Mouse (Mus musculus) intestine, embryonic 14.5 days (tissue): ENCODE results near the gene Mitf. TPM values are rescaled to one million over a fixed set of nuclear protein-coding genes. Genes with fewer than 3 reads are reported as not detected.

Experiments used
- ATAC-seq: fragments of 200-750 bp; cut with Nextera tagmentation; replicated peaks from 2 replicates; pipeline ENCODE4 v1.8.0; 2017; ENCODE audit warnings: low read depth, moderate number of reproducible peaks, moderate TSS enrichment, moderate library complexity; ENCODE audit not compliant: low FRiP score, low TSS enrichment
- DNase-seq: peaks from one replicate; pipeline ENCODE4 v3.0.0-alpha.2; 2018; ENCODE audit warnings: low spot score
- H3K27ac ChIP-seq: fragments of 300-500 bp; sonication (generic); 2 replicates; pipeline ENCODE4 v1.5.1; 2014; ENCODE audit warnings: low read depth, mild to moderate bottlenecking, control low read depth
- H3K27me3 ChIP-seq: fragments of 300-500 bp; sonication (generic); replicated peaks from 2 replicates; pipeline ENCODE4 v1.6.1; 2014; ENCODE audit warnings: low read length, control low read depth; ENCODE audit not compliant: control insufficient read depth, insufficient read depth
- H3K36me3 ChIP-seq: fragments of 300-500 bp; sonication (generic); 2 replicates; pipeline ENCODE4 v1.6.1; 2014; ENCODE audit warnings: low read length, control low read depth; ENCODE audit not compliant: control insufficient read depth, insufficient read depth
- H3K4me1 ChIP-seq: fragments of 300-500 bp; sonication (generic); replicated peaks from 2 replicates; pipeline ENCODE4 v1.6.1; 2014; ENCODE audit warnings: low read length, control low read depth, mixed read lengths; ENCODE audit not compliant: control insufficient read depth, insufficient read depth
- H3K4me2 ChIP-seq: fragments of 300-500 bp; sonication (generic); 2 replicates; pipeline ENCODE4 v1.6.1; 2014; ENCODE audit warnings: low read length
- H3K4me3 ChIP-seq: fragments of 300-500 bp; sonication (generic); 2 replicates; pipeline ENCODE4 v1.5.1; 2014; ENCODE audit warnings: low read depth, low read length, control low read depth, mixed read lengths
- H3K9ac ChIP-seq: fragments of 300-500 bp; sonication (generic); 2 replicates; pipeline ENCODE4 v1.6.1; 2014; ENCODE audit warnings: mild to moderate bottlenecking, low read length
- H3K9me3 ChIP-seq: fragments of 300-500 bp; sonication (generic); 2 replicates; pipeline ENCODE4 v1.6.1; 2016; ENCODE audit warnings: low read length, control low read depth; ENCODE audit not compliant: control insufficient read depth
- WGBS: fragments of 180-500 bp; shearing (Covaris S2); extraction: QIAGEN DNeasy Blood & Tissue Kit; methylation state at CpG from one replicate; pipeline ENCODE4 v1.1.7; 2014; 5-methylcytosine and 5-hydroxymethylcytosine counted together
- polyA plus RNA-seq: library from polyadenylated mRNA; unstranded; fragments of >200 nt; fragmentation: Nextera tagmentation; extraction: Ambion mirVana; gene quantifications from 2 replicates; pipeline ENCODE4 v1.2.1, GENCODE M21; 2014

The Mitf gene
- polyA plus RNA-seq, 1 experiment from 2014 or later = 1.3 TPM

DNA sequence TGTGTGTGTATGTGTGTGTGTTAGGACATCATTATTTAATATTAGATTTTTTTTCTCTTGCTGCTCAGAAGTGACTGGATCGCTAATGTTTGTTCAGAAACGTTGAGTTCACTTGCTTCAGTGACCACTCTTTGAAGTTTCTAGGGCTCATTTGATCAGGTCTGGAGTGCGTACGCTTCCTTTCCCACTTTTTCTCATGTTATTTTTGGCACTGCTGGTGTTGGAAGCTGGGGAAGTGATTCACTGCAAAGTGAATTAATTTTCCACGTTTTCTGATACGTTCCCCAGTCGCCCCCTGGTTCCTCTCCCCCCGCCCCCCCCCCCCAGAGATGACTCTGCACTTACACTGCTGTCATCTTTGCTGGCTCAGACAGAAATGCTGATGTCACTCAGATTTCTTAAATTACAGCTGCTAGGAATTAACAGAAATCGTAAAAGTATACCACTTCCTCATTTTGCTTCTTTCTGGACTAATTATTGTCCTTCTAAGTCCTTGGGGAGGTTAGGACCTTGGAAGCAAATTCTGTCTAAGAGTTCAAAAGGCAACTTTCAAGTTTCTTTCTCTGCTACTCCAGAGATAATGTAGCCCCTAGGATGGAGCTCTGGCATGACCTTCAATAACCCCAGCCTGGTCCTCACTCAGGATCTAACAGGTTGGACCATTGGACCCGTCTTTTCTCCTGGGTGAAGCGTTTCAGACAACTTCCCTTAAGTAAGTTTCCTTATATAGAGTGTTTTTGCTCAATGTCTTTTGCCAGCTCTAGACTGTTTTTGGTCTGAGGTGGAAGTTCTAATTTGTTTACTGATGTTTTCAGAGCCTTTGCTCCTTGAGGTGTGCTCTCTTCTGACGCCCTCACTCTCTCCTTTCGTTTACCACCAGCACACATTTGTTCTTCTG lies 22.2 kb downstream of the Mitf start:
- no peaks in the 10 kb centered on the region for H3K27me3 ChIP-seq
- DNase-seq = no peak
- no peaks in the 10 kb centered on the region for H3K9me3 ChIP-seq
- H3K36me3 ChIP-seq = no peaks in the 10 kb centered on the region
- H3K4me3 ChIP-seq = no peak overlapping the region
- no peak overlapping the region for H3K9ac ChIP-seq
- no peaks in the 10 kb centered on the region for H3K4me1 ChIP-seq
- WGBS = 64% methylated on average over 13 of the region's 13 CpGs
- no peak for ATAC-seq
- no peak overlapping the region for H3K27ac ChIP-seq
- H3K4me2 ChIP-seq = no peak overlapping the region

DNA sequence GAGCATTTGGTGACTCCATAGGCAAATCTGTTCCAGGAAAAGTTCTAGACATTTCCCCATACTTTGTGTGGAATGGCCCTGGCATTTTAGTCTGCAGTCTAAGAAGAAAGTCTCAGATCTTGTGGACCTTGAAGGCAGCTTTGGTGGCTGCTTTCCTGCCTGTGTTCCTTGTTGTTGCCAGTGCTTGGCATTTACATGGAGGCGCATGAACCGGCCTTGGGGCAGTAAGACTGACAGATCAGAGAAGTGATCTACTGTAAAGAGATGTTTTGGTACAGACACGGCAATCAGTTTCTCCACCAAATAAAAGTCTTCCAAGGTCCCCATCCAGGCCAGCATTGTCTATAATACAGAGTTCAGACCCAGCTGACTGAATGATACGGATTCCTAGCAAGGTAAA lies 25.6 kb downstream of the Mitf start:
- Histone ChIP-seq H3K4me2 (no peak overlapping the region), H3K4me1 (no peaks in the 10 kb centered on the region), H3K4me3 (no peak overlapping the region), H3K27ac (no peak overlapping the region), H3K36me3 (no peaks in the 10 kb centered on the region), H3K9me3 (no peaks in the 10 kb centered on the region), H3K27me3 (no peaks in the 10 kb centered on the region), H3K9ac (no peak overlapping the region)
- DNase-seq = no peak
- ATAC-seq = no peak
- WGBS = 93% methylated on average over 4 of the region's 4 CpGs

DNA sequence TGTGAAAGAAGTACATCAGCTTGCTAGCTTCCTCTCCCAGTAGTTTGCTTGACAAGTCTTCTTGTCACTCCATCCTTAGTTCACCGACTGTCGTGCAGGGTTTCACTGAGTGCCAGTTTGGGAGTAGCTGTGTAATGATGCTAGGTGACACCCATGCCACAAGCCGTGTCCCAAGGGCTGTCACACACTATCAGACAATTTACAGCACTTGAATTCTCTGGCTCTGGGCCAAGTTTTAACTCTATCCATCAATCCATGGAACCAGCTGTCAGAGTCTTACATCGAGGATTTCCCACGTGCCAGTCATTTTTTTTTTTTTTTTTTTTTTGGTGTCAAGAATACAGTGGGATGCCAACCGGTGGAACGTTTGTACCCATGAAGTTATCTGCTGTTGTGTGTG lies 29.3 kb downstream of the Mitf start:
- WGBS = 78% methylated on average over 7 of the region's 7 CpGs
- Histone ChIP-seq H3K36me3 (no peaks in the 10 kb centered on the region), H3K27me3 (no peaks in the 10 kb centered on the region), H3K27ac (no peak overlapping the region), H3K9me3 (no peaks in the 10 kb centered on the region), H3K9ac (no peak overlapping the region), H3K4me3 (no peak overlapping the region), H3K4me1 (no peaks in the 10 kb centered on the region), H3K4me2 (no peak overlapping the region)
- DNase-seq (no peak), ATAC-seq (no peak)

DNA sequence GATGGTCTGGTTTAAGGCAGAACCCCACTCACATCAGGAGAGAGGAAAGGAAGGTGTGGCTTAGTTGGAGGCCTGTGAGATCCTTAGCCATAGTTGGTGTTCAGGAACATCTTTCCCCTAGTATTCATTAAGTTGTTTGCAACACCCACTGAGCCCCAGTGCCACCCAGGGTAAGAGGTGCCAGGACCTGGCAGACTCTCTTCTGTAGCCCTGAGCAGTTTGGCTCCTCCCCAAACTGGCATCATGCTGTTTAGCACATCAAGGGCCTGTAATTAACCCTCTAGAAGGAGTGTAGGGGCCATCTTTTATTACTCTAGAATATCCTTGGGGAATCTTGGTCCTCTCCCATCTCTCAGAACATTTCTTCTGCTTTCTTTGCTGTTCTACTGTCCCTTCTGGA lies 30.9 kb downstream of the Mitf start:
- Histone ChIP-seq H3K27me3 (no peaks in the 10 kb centered on the region), H3K9me3 (no peaks in the 10 kb centered on the region), H3K4me2 (no peak overlapping the region), H3K27ac (no peak overlapping the region), H3K4me1 (no peaks in the 10 kb centered on the region), H3K4me3 (no peak overlapping the region), H3K36me3 (no peaks in the 10 kb centered on the region), H3K9ac (no peak overlapping the region)
- DNase-seq (no peak), ATAC-seq (no peak)

DNA sequence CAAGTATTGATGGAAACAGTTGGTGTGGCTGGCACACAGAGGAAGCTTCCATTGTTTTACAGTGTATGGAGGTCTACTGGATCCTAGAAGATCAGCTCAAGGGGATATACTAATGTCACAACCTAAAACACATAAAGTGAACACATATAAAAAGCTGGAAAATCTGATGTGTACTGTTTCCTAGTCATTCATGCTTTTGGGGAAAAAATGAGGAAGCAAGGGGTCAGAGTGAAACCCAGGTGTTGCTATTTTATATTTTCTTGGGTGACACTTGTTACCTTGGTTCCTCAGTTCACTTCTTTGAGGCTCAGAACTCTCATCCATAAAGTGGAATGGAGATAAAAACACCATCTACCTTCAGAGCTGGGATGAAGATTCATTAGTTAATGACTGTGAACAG lies 32.7 kb downstream of the Mitf start:
- Histone ChIP-seq H3K27me3 (no peaks in the 10 kb centered on the region), H3K36me3 (no peaks in the 10 kb centered on the region), H3K4me1 (no peaks in the 10 kb centered on the region), H3K9me3 (no peaks in the 10 kb centered on the region), H3K27ac (no peak overlapping the region), H3K9ac (no peak overlapping the region), H3K4me3 (no peak overlapping the region), H3K4me2 (no peak overlapping the region)
- ATAC-seq = no peak
- DNase-seq = no peak

DNA sequence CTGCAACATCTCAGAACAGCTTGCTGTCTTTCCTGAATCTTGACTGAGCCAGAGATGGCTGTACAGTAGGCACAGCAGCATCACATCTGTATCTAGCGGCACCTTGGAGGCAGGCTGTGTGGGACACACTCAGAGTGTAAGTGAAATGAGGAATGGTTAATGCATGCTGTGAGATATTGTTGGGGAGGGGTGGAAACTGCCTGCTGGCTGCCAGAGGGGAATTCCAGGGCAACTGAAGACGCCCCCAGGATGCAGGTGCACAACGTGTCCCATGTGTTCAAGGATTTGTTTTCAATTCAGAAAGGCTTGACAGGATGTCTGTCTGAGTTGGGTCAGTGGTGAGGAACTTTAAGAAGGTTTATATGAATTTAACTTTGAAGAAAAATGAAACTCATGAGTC lies 37.3 kb downstream of the Mitf start:
- Histone ChIP-seq H3K36me3 (no peaks in the 10 kb centered on the region), H3K9me3 (no peaks in the 10 kb centered on the region), H3K9ac (no peak overlapping the region), H3K4me3 (no peak overlapping the region), H3K4me2 (no peak overlapping the region), H3K27me3 (no peaks in the 10 kb centered on the region), H3K27ac (no peak overlapping the region), H3K4me1 (no peaks in the 10 kb centered on the region)
- DNase-seq (no peak), ATAC-seq (no peak)
- 78% methylated on average over 3 of the region's 3 CpGs for WGBS

DNA sequence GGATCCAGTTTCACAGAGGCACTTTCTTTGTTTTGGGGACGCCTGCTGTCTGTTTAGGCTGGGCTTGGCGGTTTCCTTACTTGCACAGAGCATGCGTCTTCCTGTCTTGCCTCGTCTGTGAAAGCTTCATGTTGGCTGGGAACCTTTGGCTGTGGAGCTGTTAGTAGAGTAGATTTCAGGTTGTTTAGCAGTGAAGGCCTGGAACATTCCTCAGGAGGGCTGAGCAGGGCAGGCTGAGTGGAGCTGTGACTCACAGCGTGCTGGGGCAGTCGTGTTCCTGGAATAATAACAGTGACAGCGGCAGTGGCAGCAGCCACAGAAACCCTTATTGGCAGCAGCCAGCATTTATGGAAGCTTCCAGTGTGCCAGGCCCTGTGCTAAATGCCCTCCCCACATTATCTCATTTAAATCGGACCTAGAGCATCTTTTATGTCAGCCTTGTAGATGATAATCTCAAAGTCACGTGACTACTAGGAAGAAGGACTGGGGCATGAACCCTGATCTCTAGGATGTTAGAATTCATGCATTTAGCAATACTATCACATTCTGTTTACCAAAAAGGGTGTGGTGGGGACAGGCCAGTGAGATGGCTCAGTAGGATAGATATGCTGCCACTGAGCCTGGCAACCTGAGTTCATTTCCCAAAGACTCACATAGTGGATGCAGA lies 41.5 kb downstream of the Mitf start:
- Histone ChIP-seq H3K4me1 (no peaks in the 10 kb centered on the region), H3K27me3 (no peaks in the 10 kb centered on the region), H3K9me3 (no peaks in the 10 kb centered on the region), H3K4me3 (no peak overlapping the region), H3K27ac (no peak overlapping the region), H3K9ac (no peak overlapping the region), H3K36me3 (no peaks in the 10 kb centered on the region), H3K4me2 (no peak overlapping the region)
- no peak for DNase-seq
- WGBS = 53% methylated on average over 9 of the region's 9 CpGs
- ATAC-seq = no peak

DNA sequence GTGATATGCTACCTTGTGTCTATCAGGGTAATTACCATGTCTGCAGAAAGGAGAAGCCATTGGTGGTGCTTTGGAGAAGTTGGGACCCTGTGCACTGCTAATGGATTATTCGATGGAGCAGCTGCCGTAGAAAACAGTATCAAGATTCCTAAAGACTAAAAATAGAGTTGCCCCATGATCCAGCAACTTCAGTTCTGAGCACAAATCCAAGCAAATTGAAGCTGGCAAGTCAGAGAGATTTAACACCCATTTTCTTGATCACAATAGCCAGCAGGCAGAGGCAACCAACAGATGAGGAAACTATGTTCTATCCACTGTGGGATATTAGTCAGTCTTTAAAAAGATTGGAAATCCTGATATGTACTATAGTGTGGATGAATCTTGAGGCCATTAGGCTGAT lies 47.4 kb downstream of the Mitf start:
- Histone ChIP-seq H3K4me1 (no peaks in the 10 kb centered on the region), H3K27me3 (no peaks in the 10 kb centered on the region), H3K9me3 (no peaks in the 10 kb centered on the region), H3K4me3 (no peak overlapping the region), H3K27ac (no peak overlapping the region), H3K9ac (no peak overlapping the region), H3K36me3 (no peaks in the 10 kb centered on the region), H3K4me2 (no peak overlapping the region)
- 93% methylated on average over 2 of the region's 2 CpGs for WGBS
- no peak for ATAC-seq
- DNase-seq = no peak
